Mouse (Mus musculus) bone marrow, adult 2 months (tissue): ENCODE measurements around the gene Dexi.

Experiments used
- CTCF ChIP-seq: fragments of 200-500 bp; IDR thresholded peaks from 2 replicates; pipeline ENCODE4 v1.5.1; 2011; ENCODE audit warnings: low read length, control low read depth; ENCODE audit not compliant: control insufficient read depth, insufficient read depth
- POLR2A ChIP-seq: fragments of 200-500 bp; IDR thresholded peaks from 2 replicates; pipeline ENCODE4 v1.6.1; 2011; ENCODE audit warnings: low read depth, mild to moderate bottlenecking, control low read depth, low read length, borderline replicate concordance; ENCODE audit not compliant: control insufficient read depth

- peak; percentile 14; the same call in 1 of the 2 replicates for TF ChIP-seq CTCF
- no peak for TF ChIP-seq POLR2A
These were observed 39.8 kb downstream of the Dexi start for GRCm38 (mm10) chr16:10503058-10503457.
